Mouse (Mus musculus) kidney, embryonic 14.5 days (tissue): ENCODE measurements around the gene Zfyve16. TPM values are rescaled to one million over a fixed set of nuclear protein-coding genes. Genes with fewer than 3 reads are reported as not detected.

Experiments used
- ATAC-seq: fragments of 200-750 bp; cut with Nextera tagmentation; 2 replicates; pipeline ENCODE4 v1.8.0; 2017; ENCODE audit warnings: moderate number of reproducible peaks, mild to moderate bottlenecking, moderate TSS enrichment, moderate library complexity; ENCODE audit not compliant: low FRiP score, low TSS enrichment
- H3K27ac ChIP-seq: fragments of 300-500 bp; sonication (generic); 2 replicates; pipeline ENCODE4 v1.5.1; 2014; ENCODE audit warnings: low read depth, mild to moderate bottlenecking, low read length, moderate library complexity, mixed read lengths
- H3K27me3 ChIP-seq: fragments of 300-500 bp; sonication (generic); 2 replicates; pipeline ENCODE4 v1.6.1; 2014; ENCODE audit warnings: mild to moderate bottlenecking, low read length; ENCODE audit not compliant: control insufficient read depth, insufficient read depth
- H3K36me3 ChIP-seq: fragments of 300-500 bp; sonication (generic); 2 replicates; pipeline ENCODE4 v1.6.1; 2014; ENCODE audit warnings: low read length, mixed read lengths; ENCODE audit not compliant: control insufficient read depth, insufficient read depth
- H3K4me1 ChIP-seq: fragments of 300-500 bp; sonication (generic); 2 replicates; pipeline ENCODE4 v1.6.1; 2014; ENCODE audit warnings: low read length, mixed read lengths; ENCODE audit not compliant: control insufficient read depth, insufficient read depth
- H3K4me2 ChIP-seq: fragments of 300-500 bp; sonication (generic); replicated peaks from 2 replicates; pipeline ENCODE4 v1.6.1; 2014; ENCODE audit warnings: low read depth, mild to moderate bottlenecking, low read length
- H3K4me3 ChIP-seq: fragments of 300-500 bp; sonication (generic); 2 replicates; pipeline ENCODE4 v1.5.1; 2014; ENCODE audit warnings: mild to moderate bottlenecking, low read length
- H3K9ac ChIP-seq: fragments of 300-500 bp; sonication (generic); 2 replicates; pipeline ENCODE4 v1.6.1; 2014; ENCODE audit warnings: low read depth, mild to moderate bottlenecking, low read length, moderate library complexity
- H3K9me3 ChIP-seq: fragments of 300-500 bp; sonication (generic); 2 replicates; pipeline ENCODE4 v1.6.1; 2016; ENCODE audit warnings: low read length; ENCODE audit not compliant: control insufficient read depth
- WGBS: fragments of 180-500 bp; shearing (Covaris S2); extraction: QIAGEN DNeasy Blood & Tissue Kit; methylation state at CpG from one replicate; pipeline ENCODE4 v1.1.7; 2014; 5-methylcytosine and 5-hydroxymethylcytosine counted together
- polyA plus RNA-seq: library from polyadenylated mRNA; unstranded; fragments of >200 nt; fragmentation: Nextera tagmentation; extraction: Ambion mirVana; gene quantifications from 2 replicates; pipeline ENCODE4 v1.2.1, GENCODE M21; 2014

Gene Zfyve16
- polyA plus RNA-seq, 1 experiment from 2014 or later: 14.7 TPM

- H3K27ac ChIP-seq: no peak overlapping the region
- H3K9me3 ChIP-seq: no peaks in the 10 kb centered on the region
- no peak for ATAC-seq
- no peaks in the 10 kb centered on the region for H3K4me1 ChIP-seq
- H3K27me3 ChIP-seq: no peaks in the 10 kb centered on the region
- no peak overlapping the region for H3K4me2 ChIP-seq
- no peak overlapping the region for H3K9ac ChIP-seq
- 63% methylated on average over 4 of the region's 4 CpGs for WGBS
- no peaks in the 10 kb centered on the region for H3K36me3 ChIP-seq
- no peak overlapping the region for H3K4me3 ChIP-seq
These were observed 8.5 kb upstream of the Zfyve16 start for GRCm38 (mm10) chr13:92539126-92539525.

- H3K27ac ChIP-seq: no peak overlapping the region
- H3K36me3 ChIP-seq: no peaks in the 10 kb centered on the region
- no peak overlapping the region for H3K4me2 ChIP-seq
- H3K4me3 ChIP-seq: no peak overlapping the region
- ATAC-seq: no peak
- H3K4me1 ChIP-seq: 0 out of 2 replicates have a peak, but pooled peaks cover 3% of the 10 kb centered on the region
- no peaks in the 10 kb centered on the region for H3K9me3 ChIP-seq
- H3K9ac ChIP-seq: no peak overlapping the region
- 53% methylated on average over 2 of the region's 2 CpGs for WGBS
- no peaks in the 10 kb centered on the region for H3K27me3 ChIP-seq
These were observed 3.1 kb upstream of the Zfyve16 start for GRCm38 (mm10) chr13:92533801-92534200.

- Histone ChIP-seq H3K9ac (no peak overlapping the region), H3K4me1 (0 out of 2 replicates have a peak, but pooled peaks cover 3% of the 10 kb centered on the region), H3K4me3 (no peak overlapping the region), H3K36me3 (no peaks in the 10 kb centered on the region; the same call in 1 of the 2 replicates), H3K27ac (no peak overlapping the region), H3K9me3 (no peaks in the 10 kb centered on the region), H3K27me3 (no peaks in the 10 kb centered on the region), H3K4me2 (no peak overlapping the region)
- WGBS: 79% methylated on average over 2 of the region's 2 CpGs
- ATAC-seq: no peak
These were observed 1.5 kb upstream of the Zfyve16 start for GRCm38 (mm10) chr13:92532216-92532615.

- peak; percentile 1; the same call in 1 of the 2 replicates for ATAC-seq
- 0 out of 2 replicates have a peak, but pooled peaks cover 3% of the 10 kb centered on the region for H3K4me1 ChIP-seq
- 5% methylated on average over 15 of the region's 15 CpGs for WGBS
These were observed 569 bp upstream of the Zfyve16 start for GRCm38 (mm10) chr13:92531237-92531636.

DNA sequence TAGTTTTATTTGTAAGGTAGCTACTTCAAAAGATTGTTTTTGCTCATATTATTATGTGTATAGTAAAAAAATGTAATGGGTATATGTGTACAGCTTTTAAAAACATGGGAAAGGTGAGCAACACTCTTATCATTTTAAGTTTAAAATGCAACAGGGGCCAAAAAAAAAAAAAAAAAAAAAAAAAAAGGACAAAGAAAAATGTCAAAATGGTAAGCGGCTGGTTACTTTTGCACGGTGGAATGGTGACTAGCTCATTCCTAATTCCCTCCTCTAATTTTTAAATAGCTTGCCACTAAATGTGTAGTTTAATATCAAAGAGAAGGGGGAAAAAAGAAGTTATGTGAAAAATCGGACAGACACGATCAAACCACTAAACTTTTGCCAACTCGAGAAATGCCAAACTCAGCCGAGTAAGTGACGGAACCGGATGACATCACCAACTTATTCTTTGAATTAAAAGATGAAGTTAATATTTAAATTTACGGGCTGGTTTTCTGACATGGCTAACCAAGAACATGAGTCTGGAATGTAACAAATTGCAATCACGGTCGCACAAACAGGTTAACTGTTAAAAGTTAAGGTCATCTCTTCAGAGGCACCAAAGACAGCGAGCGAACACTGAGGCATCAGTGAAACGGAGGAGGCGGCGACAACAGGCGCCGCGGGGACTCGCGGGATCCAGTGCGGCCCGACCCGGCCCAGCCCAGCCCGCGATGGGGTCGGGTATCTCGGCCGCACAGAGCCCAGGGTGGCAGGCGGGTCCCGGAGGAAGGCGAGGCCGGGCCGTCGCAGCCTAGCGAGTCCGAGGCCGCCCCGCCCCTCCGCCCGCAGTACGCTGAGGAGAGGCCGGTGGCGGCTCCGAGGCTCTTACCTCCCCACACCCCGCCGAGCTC, 594 bp downstream of the Zfyve16 start:
- ATAC-seq: no peak
- Histone ChIP-seq H3K4me2 (peak overlapping the region; percentile 57), H3K4me3 (peak overlapping the region; percentile 79), H3K27me3 (no peaks in the 10 kb centered on the region), H3K4me1 (0 out of 2 replicates have a peak, but pooled peaks cover 3% of the 10 kb centered on the region), H3K9ac (peak overlapping the region; percentile 62), H3K27ac (peak overlapping the region; percentile 96), H3K9me3 (no peaks in the 10 kb centered on the region), H3K36me3 (no peaks in the 10 kb centered on the region; the same call in 1 of the 2 replicates)
- WGBS: 3% methylated on average over 38 of the region's 47 CpGs

More at GRCm38 (mm10) chr13:92531237-92531636, 569 bp upstream of the Zfyve16 start:
- H3K4me2 ChIP-seq: peak overlapping the region; percentile 57
- no peaks in the 10 kb centered on the region for H3K9me3 ChIP-seq
- no peaks in the 10 kb centered on the region; the same call in 1 of the 2 replicates for H3K36me3 ChIP-seq
- H3K9ac ChIP-seq: peak overlapping the region; percentile 62
- H3K27ac ChIP-seq: peak overlapping the region; percentile 96
- H3K4me3 ChIP-seq: peak overlapping the region; percentile 79
- H3K27me3 ChIP-seq: no peaks in the 10 kb centered on the region

GRCm38 (mm10) chr13:92523178-92523813, 7.4 kb downstream of the Zfyve16 start:
- 89% methylated on average over 5 of the region's 5 CpGs for WGBS
- H3K4me3 ChIP-seq: no peak overlapping the region
- no peaks in the 10 kb centered on the region for H3K4me1 ChIP-seq
- no peak overlapping the region for H3K27ac ChIP-seq
- H3K27me3 ChIP-seq: no peaks in the 10 kb centered on the region
- H3K36me3 ChIP-seq: peaks cover 30% of the 10 kb centered on the region
- no peaks in the 10 kb centered on the region for H3K9me3 ChIP-seq
- ATAC-seq: no peak
- H3K9ac ChIP-seq: no peak overlapping the region
- H3K4me2 ChIP-seq: no peak overlapping the region

- no peaks in the 10 kb centered on the region for H3K27me3 ChIP-seq
- no peaks in the 10 kb centered on the region for H3K9me3 ChIP-seq
- no peak overlapping the region for H3K27ac ChIP-seq
- peaks cover 43% of the 10 kb centered on the region for H3K36me3 ChIP-seq
- no peaks in the 10 kb centered on the region for H3K4me1 ChIP-seq
- WGBS: 83% methylated on average over 12 of the region's 12 CpGs
- no peak overlapping the region for H3K4me3 ChIP-seq
- no peak for ATAC-seq
- no peak overlapping the region for H3K4me2 ChIP-seq
- H3K9ac ChIP-seq: no peak overlapping the region
These were observed 25.8 kb downstream of the Zfyve16 start for GRCm38 (mm10) chr13:92504871-92505270.

DNA sequence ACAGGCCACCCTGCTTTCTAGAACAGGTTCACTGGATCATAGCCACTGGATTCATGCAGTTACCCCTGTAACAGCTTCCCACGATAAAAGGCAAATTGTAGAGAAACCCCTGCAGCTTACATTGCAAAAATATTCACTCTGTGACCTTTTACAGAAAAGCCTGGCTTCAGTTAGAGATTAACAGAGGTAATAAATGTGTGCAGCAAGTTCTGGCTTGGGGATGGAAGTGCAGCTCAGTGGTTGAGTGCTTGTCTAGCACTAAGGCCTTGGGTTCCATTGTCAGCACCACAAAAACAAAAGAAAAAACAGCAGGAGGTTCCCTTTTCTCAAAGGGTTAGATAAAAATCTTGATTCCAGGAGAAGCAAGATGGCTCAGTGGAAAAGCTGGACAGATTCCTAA, 38.7 kb downstream of the Zfyve16 start:
- Histone ChIP-seq H3K4me1 (no peaks in the 10 kb centered on the region), H3K4me2 (no peak overlapping the region), H3K9me3 (no peaks in the 10 kb centered on the region), H3K27ac (no peak overlapping the region), H3K4me3 (no peak overlapping the region), H3K27me3 (no peaks in the 10 kb centered on the region), H3K9ac (no peak overlapping the region), H3K36me3 (peaks cover 11% of the 10 kb centered on the region)
- WGBS: 97% methylated on average over 1 of the region's 1 CpGs
- no peak for ATAC-seq

GRCm38 (mm10) chr13:92490817-92491216, 39.9 kb downstream of the Zfyve16 start:
- Histone ChIP-seq H3K9me3 (no peaks in the 10 kb centered on the region), H3K27ac (no peak overlapping the region), H3K4me1 (no peaks in the 10 kb centered on the region), H3K36me3 (peaks cover 11% of the 10 kb centered on the region), H3K27me3 (no peaks in the 10 kb centered on the region), H3K4me2 (no peak overlapping the region), H3K4me3 (no peak overlapping the region), H3K9ac (no peak overlapping the region)
- 85% methylated on average over 4 of the region's 4 CpGs for WGBS
- no peak for ATAC-seq
